Mouse (Mus musculus): ENCODE measurements around the gene Slc35f3. TPM values are rescaled to one million over a fixed set of nuclear protein-coding genes. Genes with fewer than 3 reads are reported as not detected.
"Not testable (repeated sequence)": the region's sequence is repeated elsewhere in the genome, so short reads cannot be mapped to it uniquely, and the experiment has no call there.

Gene Slc35f3
- polyA plus RNA-seq, 1 experiment from 2014 or later: 1.4 TPM

- H3K27ac ChIP-seq (ENCODE audit: low read length): no peak overlapping the region
- no peak overlapping the region for H3K4me2 ChIP-seq (replicated peaks; ENCODE audit: low read depth, low read length)
- 69% methylated on average over 5 of the region's 5 CpGs for WGBS
These were observed 97.6 kb downstream of the Slc35f3 start for GRCm38 (mm10) chr8:126395917-126396316.

GRCm38 (mm10) chr8:126398349-126398748, 100.0 kb downstream of the Slc35f3 start:
- H3K4me2 ChIP-seq (replicated peaks; ENCODE audit: low read depth, low read length): no peak overlapping the region
- WGBS: 73% methylated on average over 3 of the region's 3 CpGs
- H3K27ac ChIP-seq (ENCODE audit: low read length): no peak overlapping the region
- H3K9me3 ChIP-seq (ENCODE audit: control insufficient read depth, low read depth, low read length): no peaks in the 10 kb centered on the region
- H3K4me3 ChIP-seq (ENCODE audit: low read depth, low read length): no peak overlapping the region
- H3K36me3 ChIP-seq (ENCODE audit: control insufficient read depth, insufficient read depth, low read length): no peaks in the 10 kb centered on the region
- no peak for ATAC-seq (ENCODE audit: insufficient number of reproducible peaks, insufficient read depth, low FRiP score, low read depth)
- H3K27me3 ChIP-seq (ENCODE audit: control insufficient read depth, insufficient read depth, low read length): no peaks in the 10 kb centered on the region
- no peak overlapping the region for H3K9ac ChIP-seq (replicated peaks; ENCODE audit: low read depth, low read length)
- no peaks in the 10 kb centered on the region for H3K4me1 ChIP-seq (ENCODE audit: control insufficient read depth, insufficient read depth, low read length)

More at GRCm38 (mm10) chr8:126395917-126396316, 97.6 kb downstream of the Slc35f3 start:
- ATAC-seq (ENCODE audit: insufficient number of reproducible peaks, insufficient read depth, low FRiP score, low read depth): no peak
- no peak overlapping the region for H3K4me3 ChIP-seq (ENCODE audit: low read depth, low read length)
- H3K27me3 ChIP-seq (ENCODE audit: control insufficient read depth, insufficient read depth, low read length): no peaks in the 10 kb centered on the region
- H3K9me3 ChIP-seq (ENCODE audit: control insufficient read depth, low read depth, low read length): no peaks in the 10 kb centered on the region
- H3K9ac ChIP-seq (replicated peaks; ENCODE audit: low read depth, low read length): no peak overlapping the region
- no peaks in the 10 kb centered on the region for H3K4me1 ChIP-seq (ENCODE audit: control insufficient read depth, insufficient read depth, low read length)
- no peaks in the 10 kb centered on the region for H3K36me3 ChIP-seq (ENCODE audit: control insufficient read depth, insufficient read depth, low read length)

- H3K4me2 ChIP-seq (replicated peaks; ENCODE audit: low read depth, low read length); H3K36me3 ChIP-seq (ENCODE audit: control insufficient read depth, insufficient read depth, low read length); ATAC-seq (ENCODE audit: insufficient number of reproducible peaks, insufficient read depth, low FRiP score, low read depth); H3K9ac ChIP-seq (replicated peaks; ENCODE audit: low read depth, low read length); H3K27me3 ChIP-seq (ENCODE audit: control insufficient read depth, insufficient read depth, low read length); H3K4me1 ChIP-seq (ENCODE audit: control insufficient read depth, insufficient read depth, low read length); H3K9me3 ChIP-seq (ENCODE audit: control insufficient read depth, low read depth, low read length); H3K27ac ChIP-seq (ENCODE audit: low read length); H3K4me3 ChIP-seq (ENCODE audit: low read depth, low read length): not testable (repeated sequence)
These were observed 106.2 kb downstream of the Slc35f3 start for GRCm38 (mm10) chr8:126404550-126404949.

- H3K27me3 ChIP-seq (ENCODE audit: control insufficient read depth, insufficient read depth, low read length): no peaks in the 10 kb centered on the region
- H3K9ac ChIP-seq (replicated peaks; ENCODE audit: low read depth, low read length): no peak overlapping the region
- H3K4me3 ChIP-seq (ENCODE audit: low read depth, low read length): no peak overlapping the region
- 75% methylated on average over 4 of the region's 4 CpGs for WGBS
- no peaks in the 10 kb centered on the region for H3K4me1 ChIP-seq (ENCODE audit: control insufficient read depth, insufficient read depth, low read length)
- no peaks in the 10 kb centered on the region for H3K36me3 ChIP-seq (ENCODE audit: control insufficient read depth, insufficient read depth, low read length)
- no peaks in the 10 kb centered on the region for H3K9me3 ChIP-seq (ENCODE audit: control insufficient read depth, low read depth, low read length)
- no peak overlapping the region for H3K4me2 ChIP-seq (replicated peaks; ENCODE audit: low read depth, low read length)
- no peak overlapping the region for H3K27ac ChIP-seq (ENCODE audit: low read length)
- no peak for ATAC-seq (ENCODE audit: insufficient number of reproducible peaks, insufficient read depth, low FRiP score, low read depth)
These were observed 106.7 kb downstream of the Slc35f3 start for GRCm38 (mm10) chr8:126405030-126405429.

- Histone ChIP-seq H3K27ac (ENCODE audit: low read length) (no peak overlapping the region), H3K4me1 (ENCODE audit: control insufficient read depth, insufficient read depth, low read length) (peaks cover 5% of the 10 kb centered on the region; the same call in 1 of the 2 replicates), H3K9ac (replicated peaks; ENCODE audit: low read depth, low read length) (no peak overlapping the region), H3K9me3 (ENCODE audit: control insufficient read depth, low read depth, low read length) (no peaks in the 10 kb centered on the region), H3K27me3 (ENCODE audit: control insufficient read depth, insufficient read depth, low read length) (no peaks in the 10 kb centered on the region), H3K4me3 (ENCODE audit: low read depth, low read length) (no peak overlapping the region), H3K36me3 (ENCODE audit: control insufficient read depth, insufficient read depth, low read length) (peaks cover 7% of the 10 kb centered on the region), H3K4me2 (replicated peaks; ENCODE audit: low read depth, low read length) (no peak overlapping the region)
- ATAC-seq (ENCODE audit: insufficient number of reproducible peaks, insufficient read depth, low FRiP score, low read depth): no peak
- 75% methylated on average over 3 of the region's 3 CpGs for WGBS
These were observed 122.5 kb downstream of the Slc35f3 start for GRCm38 (mm10) chr8:126420834-126421233.

- WGBS: 0% methylated on average over 61 of the region's 61 CpGs
- Histone ChIP-seq H3K9me3 (ENCODE audit: control insufficient read depth, low read depth, low read length) (no peaks in the 10 kb centered on the region), H3K36me3 (ENCODE audit: control insufficient read depth, insufficient read depth, low read length) (peaks cover 21% of the 10 kb centered on the region), H3K27me3 (ENCODE audit: control insufficient read depth, insufficient read depth, low read length) (no peaks in the 10 kb centered on the region), H3K4me1 (ENCODE audit: control insufficient read depth, insufficient read depth, low read length) (peaks cover 5% of the 10 kb centered on the region; the same call in 1 of the 2 replicates), H3K4me2 (replicated peaks; ENCODE audit: low read depth, low read length) (peak within 1 kb of the TSS; percentile 72), H3K4me3 (ENCODE audit: low read depth, low read length) (peak within 1 kb of the TSS; percentile 75), H3K9ac (replicated peaks; ENCODE audit: low read depth, low read length) (peak within 1 kb of the TSS; percentile 82), H3K27ac (ENCODE audit: low read length) (peak within 1 kb of the TSS; percentile 59)
- peak; percentile 99 for ATAC-seq (ENCODE audit: insufficient number of reproducible peaks, insufficient read depth, low FRiP score, low read depth)
These were observed 124.0 kb downstream of the Slc35f3 start, which contains the start of gene Coa6 for GRCm38 (mm10) chr8:126422174-126422919. Gene Coa6, plus strand, starts transcription at chr8:126422515.

- Histone ChIP-seq H3K9ac (replicated peaks; ENCODE audit: low read depth, low read length) (peak overlapping the region; percentile 82), H3K27me3 (ENCODE audit: control insufficient read depth, insufficient read depth, low read length) (no peaks in the 10 kb centered on the region), H3K9me3 (ENCODE audit: control insufficient read depth, low read depth, low read length) (no peaks in the 10 kb centered on the region), H3K4me2 (replicated peaks; ENCODE audit: low read depth, low read length) (peak overlapping the region; percentile 72), H3K4me3 (ENCODE audit: low read depth, low read length) (peak overlapping the region; percentile 75), H3K4me1 (ENCODE audit: control insufficient read depth, insufficient read depth, low read length) (peaks cover 5% of the 10 kb centered on the region; the same call in 1 of the 2 replicates), H3K27ac (ENCODE audit: low read length) (peak overlapping the region; percentile 59), H3K36me3 (ENCODE audit: control insufficient read depth, insufficient read depth, low read length) (peaks cover 27% of the 10 kb centered on the region)
- ATAC-seq (ENCODE audit: insufficient number of reproducible peaks, insufficient read depth, low FRiP score, low read depth): peak; percentile 26; the same call in 1 of the 2 replicates
- WGBS: 10% methylated on average over 9 of the region's 9 CpGs
These were observed 124.6 kb downstream of the Slc35f3 start for GRCm38 (mm10) chr8:126422920-126423300.

GRCm38 (mm10) chr8:126424163-126424562, 125.8 kb downstream of the Slc35f3 start:
- Histone ChIP-seq H3K36me3 (ENCODE audit: control insufficient read depth, insufficient read depth, low read length) (peaks cover 39% of the 10 kb centered on the region), H3K9me3 (ENCODE audit: control insufficient read depth, low read depth, low read length) (no peaks in the 10 kb centered on the region), H3K9ac (replicated peaks; ENCODE audit: low read depth, low read length) (no peak overlapping the region), H3K4me1 (ENCODE audit: control insufficient read depth, insufficient read depth, low read length) (peaks cover 5% of the 10 kb centered on the region; the same call in 1 of the 2 replicates), H3K27me3 (ENCODE audit: control insufficient read depth, insufficient read depth, low read length) (no peaks in the 10 kb centered on the region), H3K27ac (ENCODE audit: low read length) (no peak overlapping the region), H3K4me2 (replicated peaks; ENCODE audit: low read depth, low read length) (no peak overlapping the region), H3K4me3 (ENCODE audit: low read depth, low read length) (no peak overlapping the region)
- WGBS: 80% methylated on average over 4 of the region's 4 CpGs
- no peak for ATAC-seq (ENCODE audit: insufficient number of reproducible peaks, insufficient read depth, low FRiP score, low read depth)

Measured in stomach, embryonic 14.5 days (tissue).